Mouse (Mus musculus) mouse embryonic stem cell (cell line): ENCODE measurements around the gene Fxr2.

Source experiments
- in situ Hi-C, 2 experiments: fragments of 300-500 bp; cut with MboI; formaldehyde crosslinking; loops; 1 replicate in 1 of 2; 3 replicates in 1 of 2; pipeline ENCODE4 v1.14.3; 2019 to 2020; ENCODE audit warnings: low sequenced_read_pairs in 2 of 2, low pct_unique_long_range_greater_than_20kb in 1 of 2, mixed read lengths in 1 of 2; ENCODE audit not compliant: unreplicated experiment in 1 of 2

Fxr2 gene

DNA sequence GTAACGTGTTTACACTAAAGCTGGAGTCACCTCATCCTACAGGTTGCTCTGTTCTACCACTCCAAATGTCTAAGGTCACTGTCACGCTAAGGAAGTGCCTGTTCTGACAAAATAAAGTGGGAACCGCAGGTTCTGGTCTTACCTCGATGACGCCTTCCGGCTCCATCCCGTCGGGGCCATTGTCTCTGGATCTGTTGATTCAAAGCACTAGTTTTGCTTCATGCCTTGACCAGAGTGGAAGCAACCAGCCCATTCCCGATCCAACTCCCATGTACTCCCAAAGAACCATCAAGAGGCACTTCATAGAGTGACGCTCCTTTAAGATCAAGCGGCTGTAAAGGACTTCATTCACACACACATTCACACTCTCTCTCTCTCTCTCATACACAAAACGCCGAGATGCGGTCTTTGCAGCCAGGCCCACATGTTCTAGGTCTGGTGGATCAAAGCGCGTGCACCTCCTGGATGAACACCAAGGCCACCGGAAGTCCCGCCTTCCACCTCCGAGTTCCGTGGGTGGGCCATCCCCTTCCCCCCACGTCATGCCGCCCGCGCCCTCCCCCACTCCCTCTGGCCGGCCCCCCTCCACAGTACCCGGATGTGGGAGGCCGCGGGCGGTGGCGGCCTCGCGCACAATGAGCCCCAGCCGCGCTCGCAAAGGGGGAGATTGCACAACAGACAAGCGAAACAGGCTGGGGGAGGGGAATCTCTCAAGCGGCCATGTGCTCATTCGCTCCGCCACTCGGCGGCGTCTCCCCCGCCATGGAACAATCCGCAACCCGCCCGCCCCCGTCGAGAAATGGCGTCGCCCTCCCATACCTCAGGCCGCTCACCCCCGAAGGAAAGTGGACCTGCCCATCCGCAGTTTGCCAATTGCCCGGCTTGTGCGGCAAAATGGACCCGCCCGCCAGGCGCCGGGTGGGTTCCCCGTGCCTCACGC lies 38.3 kb downstream of the Fxr2 start:
- in situ Hi-C loops: no loop called here

DNA sequence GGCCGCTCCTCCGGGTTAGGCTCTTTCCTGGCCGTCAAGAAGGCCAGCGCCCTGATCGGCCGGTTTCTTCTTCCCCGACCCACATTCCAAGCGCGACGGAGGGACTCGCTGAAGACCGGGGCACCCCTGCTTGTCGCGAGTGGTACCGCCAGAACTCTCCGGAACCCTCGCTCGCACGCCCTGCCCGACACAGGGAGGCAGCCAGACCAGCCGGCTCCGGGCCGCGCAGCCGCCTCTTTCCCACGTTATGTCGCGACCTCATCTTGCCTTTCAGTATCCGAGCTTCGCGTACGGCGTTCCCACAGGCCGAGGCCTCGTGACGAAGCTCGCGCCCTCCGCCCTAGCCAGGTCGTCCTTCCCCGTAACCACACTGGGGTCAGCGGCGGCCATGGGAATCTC lies 38.9 kb downstream of the Fxr2 start:
- in situ Hi-C loops: no loop called here

DNA sequence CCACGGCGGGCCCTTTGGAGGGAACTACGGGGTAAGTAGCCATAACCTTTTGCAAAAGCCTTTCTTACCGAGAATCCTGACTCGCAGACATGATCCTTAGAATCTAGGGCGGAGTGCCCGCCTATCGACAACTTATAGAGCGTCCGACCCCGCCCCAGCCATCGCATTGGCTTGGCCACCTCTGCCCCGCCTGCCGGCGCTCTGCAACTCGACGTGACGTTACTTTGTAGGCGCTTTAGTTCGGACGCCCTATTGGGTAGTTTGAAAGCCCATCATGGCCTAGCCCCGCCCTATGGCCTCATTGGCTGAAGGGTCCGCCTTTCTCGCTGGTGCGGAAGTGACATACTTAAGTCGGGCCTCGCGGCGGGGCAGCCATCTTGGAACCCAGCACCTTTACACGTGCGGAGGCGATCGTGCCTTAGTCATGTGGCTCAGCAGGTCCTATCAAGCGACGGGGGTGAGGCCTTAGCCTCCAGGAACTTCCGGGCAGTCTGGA lies 39.5 kb downstream of the Fxr2 start, which contains the start of gene Eif4a1:
Eif4a1 (minus strand) TSS at position 213 of the 496 bp plus-strand sequence.
- in situ Hi-C loops: no loop called here

DNA sequence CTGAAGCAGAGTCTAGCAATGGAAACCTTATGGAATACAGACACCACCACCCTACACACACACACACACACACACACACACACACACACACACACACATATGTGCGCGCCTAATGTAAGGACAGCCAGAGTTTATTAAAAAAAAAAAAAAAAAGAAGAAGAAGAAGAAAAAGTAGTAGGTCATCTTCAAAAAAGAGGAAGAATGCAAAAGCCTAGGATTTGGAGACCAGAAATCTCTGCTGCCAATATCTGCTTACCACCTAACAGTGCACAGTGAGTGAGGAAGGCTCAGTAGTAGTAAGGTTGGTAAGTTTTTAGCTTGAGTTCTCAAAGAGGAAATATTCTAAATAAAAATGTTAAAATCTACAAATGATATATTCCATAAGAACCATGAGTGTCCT lies 46.4 kb downstream of the Fxr2 start:
- in situ Hi-C loops: no loop called here

DNA sequence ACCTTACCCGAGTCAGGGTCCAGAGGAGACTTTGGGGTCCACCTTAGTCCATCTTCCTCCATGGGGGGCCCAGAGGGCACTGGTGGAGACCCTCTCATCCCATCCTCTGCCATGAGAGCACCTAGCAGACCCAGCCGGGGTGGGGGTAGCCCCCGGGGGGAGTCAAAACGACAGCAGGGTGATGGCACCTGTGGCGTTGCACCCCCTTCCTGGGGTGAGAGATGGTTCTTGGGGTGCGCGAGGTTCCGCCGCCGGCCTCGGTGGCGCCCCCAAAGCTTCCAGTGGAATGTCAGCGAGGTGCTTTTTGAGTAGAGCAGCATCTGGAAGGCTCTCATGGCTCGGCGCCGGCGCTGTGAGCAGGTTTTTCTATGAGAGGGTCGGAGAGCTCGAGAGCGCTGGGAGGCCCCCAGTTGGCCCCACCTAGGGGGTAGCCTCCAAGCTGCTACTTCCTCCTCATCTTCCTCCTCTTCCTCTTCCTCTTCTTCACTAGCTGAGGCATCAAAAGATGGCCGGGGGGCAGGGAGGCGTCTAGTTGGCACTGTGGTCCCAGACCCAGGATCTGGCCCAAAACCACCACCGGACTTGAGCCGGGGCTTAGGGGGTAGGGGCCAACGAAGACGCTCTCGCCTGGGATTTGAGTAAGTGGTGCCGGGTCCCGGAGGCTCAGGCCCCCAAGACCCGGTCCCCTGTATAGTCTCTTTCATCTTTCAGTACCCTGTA lies 47.5 kb downstream of the Fxr2 start:
- in situ Hi-C loops: loop anchor here (5.0 kb wide), 1 partner anchor 37 kb away; no protein-coding TSS in a partner anchor

DNA sequence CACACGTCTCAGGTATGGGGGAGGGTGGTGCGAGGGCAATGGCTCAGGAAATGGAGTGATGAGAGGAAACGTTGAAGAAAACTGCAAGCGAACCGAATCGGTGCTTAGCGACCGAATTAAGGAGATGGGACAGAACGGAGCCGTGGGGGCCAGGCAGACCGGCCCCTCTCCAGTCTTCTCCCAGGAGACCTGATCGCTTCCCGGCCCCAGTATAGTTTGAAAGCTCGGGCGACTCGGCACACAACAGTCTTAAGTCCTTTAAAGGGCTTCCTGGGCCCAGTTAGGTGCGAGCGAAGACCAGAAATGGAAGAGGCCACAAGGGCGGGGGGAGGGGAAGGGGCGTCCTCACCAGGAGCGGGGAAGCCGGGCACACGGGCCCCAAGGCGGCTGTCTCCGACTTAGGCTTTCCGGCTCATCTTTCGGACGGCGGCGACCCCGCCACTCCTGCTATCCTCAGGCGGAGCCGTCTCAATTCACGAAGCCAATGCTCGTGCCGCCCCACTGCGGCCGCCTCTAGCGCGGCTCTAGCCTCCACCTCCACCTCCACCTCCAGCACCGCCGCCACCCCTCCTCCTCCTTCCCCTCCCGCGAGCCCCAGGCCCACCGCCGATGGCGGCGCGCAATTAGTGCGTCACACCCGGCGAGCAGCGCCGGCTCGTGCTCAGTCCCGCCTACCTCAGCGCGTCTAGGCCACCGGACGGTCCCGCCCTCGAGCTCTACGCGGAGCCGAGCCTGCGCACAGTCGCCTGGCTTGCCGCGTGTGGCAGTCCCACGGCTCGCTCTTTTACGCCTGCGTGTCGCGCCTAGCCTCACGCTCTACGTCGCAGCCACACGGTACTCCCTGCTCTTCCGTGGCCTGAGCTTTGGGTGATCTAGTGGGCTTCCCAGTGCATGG lies 48.8 kb downstream of the Fxr2 start, which contains the start of gene Senp3:
Senp3 (minus strand) TSS at position 771 of the 895 bp plus-strand sequence.
- in situ Hi-C loops: loop anchor here (5.0 kb wide), 1 partner anchor 36 kb away; no protein-coding TSS in a partner anchor

DNA sequence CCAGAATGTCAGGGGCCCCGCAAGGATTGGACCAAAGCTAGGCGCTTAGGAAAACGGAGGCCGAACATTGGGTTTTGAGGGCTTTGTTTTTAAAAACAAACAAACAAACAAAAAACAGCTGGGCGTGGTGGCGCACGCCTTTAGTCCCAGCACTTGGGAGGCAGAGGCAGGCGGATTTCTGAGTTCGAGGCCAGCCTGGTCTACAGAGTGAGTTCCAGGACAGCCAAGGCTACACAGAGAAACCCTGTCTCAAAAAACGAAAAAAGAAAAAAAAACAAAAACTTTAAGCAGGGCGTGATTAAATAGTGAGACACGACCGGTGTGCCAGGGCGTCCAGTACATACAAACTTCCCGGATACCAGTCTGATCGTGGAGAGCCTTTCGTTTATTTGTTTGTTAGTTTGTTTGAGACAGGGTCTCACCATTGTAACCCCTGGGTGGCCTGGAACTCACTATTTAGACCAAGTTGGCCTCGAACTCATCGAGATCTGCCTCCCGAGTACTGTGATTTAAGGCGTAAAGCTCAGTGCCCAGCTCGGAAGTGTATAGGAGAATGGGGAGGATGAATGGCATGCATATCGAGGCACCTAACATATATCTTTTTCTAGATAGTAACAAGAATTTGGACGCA lies 49.5 kb downstream of the Fxr2 start:
- in situ Hi-C loops: loop anchor here (5.0 kb wide), 1 partner anchor 35 kb away; no protein-coding TSS in a partner anchor

DNA sequence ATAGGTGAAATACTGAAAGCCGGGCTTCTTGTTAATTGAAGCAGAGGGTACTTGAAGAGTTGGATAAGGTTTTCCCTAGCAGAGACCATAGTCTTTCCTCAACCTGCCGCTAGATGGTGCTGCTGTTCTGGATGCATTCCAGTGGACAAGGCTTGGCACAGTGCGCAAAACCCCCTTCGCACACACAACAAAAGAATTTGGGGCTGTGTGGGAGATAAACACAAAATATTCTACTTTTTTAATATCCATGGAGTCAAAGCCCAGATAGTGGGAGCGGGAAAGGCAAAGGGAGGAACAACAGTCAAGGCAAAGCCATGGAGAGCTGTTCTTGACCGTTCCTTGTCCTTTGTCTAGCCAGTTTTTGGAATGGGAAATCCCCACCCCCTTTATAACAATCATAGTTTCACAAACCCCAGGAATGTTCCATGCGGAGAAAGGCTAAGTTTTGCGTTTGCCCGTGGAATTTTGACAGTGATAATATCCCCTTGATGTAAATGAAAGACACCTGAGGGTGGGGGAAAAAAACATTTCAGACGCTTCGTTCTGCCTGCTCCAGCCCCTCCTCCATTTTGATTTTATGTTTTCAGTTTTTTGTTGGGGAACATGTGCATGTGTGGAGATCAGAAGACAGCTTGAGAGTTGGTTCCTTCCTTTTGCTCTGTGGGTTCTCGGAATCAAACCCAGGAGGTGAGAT lies 50.2 kb downstream of the Fxr2 start:
- in situ Hi-C loops: loop anchor here (5.0 kb wide), 1 partner anchor 34 kb away; no protein-coding TSS in a partner anchor

DNA sequence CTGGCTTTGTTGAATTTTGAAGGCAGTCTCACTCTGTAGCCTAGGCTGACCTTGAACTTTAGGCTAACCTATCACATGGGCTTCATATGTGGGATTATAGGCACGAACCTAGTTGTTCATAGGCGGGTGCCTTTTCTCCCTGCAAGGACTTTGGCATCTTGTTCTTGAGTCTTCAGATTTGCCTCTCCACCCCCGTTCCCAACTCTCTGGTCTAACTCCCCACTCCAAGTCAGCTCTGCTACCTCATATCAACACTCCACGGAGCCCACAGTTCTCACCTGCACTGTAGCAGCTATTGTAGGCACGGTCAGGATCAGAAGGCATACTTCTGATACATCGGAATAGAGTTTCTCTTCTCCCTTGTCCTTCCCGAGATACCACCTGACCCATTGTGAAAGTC lies 50.8 kb downstream of the Fxr2 start:
- in situ Hi-C loops: loop anchor here (5.0 kb wide), 1 partner anchor 34 kb away; no protein-coding TSS in a partner anchor

DNA sequence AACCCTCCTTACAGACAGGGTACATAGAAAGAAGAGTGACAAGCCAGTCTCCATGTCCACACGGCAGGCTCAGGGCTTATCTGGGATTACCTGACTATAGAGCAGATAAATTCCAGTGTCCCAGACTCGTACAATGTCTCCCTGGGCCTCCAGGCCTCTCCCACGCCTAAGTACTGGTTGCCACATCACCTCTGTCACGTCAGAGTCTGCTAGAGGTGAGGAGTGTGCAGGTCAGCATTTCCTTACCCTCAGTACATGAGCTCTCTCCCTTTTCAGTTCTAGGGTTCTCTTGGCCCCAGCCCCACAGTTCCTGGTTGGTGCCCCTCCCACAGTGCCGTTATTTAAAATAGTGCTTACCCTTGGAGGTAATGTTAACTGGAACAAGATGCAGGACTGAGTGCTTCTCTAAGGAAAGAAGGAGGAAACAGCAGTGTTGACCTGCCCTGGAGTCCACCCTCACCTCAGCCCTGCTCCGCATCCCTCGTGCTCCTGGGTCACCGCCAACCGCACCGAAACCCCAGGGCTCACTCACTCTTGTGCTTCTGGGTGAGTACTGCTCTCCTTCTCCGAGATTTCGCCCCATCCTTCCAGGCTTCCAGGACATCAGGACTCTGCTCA lies 51.4 kb downstream of the Fxr2 start:
- in situ Hi-C loops: loop anchor here (5.0 kb wide), 1 partner anchor 33 kb away; no protein-coding TSS in a partner anchor

DNA sequence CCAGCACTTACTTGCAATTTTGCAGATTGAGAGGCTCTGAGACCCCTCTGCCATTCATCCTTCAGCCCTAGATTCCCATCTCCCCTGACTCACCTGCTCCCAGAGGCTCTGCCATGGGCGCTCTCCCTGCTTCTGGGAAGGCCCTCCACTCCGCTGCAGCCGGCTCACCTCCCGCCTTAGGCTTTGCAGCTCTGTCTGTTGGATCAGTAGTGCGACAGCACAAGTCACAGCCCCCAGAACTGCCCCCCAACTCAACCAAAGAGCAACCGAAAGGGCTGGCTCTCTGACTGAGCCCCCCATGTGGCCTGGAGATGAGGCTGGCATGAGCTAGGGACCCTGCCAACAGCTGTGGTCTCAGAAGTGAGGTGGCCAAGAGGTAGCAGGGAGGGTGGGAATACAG lies 52.1 kb downstream of the Fxr2 start:
- in situ Hi-C loops: loop anchor here (5.0 kb wide), 1 partner anchor 32 kb away; no protein-coding TSS in a partner anchor

DNA sequence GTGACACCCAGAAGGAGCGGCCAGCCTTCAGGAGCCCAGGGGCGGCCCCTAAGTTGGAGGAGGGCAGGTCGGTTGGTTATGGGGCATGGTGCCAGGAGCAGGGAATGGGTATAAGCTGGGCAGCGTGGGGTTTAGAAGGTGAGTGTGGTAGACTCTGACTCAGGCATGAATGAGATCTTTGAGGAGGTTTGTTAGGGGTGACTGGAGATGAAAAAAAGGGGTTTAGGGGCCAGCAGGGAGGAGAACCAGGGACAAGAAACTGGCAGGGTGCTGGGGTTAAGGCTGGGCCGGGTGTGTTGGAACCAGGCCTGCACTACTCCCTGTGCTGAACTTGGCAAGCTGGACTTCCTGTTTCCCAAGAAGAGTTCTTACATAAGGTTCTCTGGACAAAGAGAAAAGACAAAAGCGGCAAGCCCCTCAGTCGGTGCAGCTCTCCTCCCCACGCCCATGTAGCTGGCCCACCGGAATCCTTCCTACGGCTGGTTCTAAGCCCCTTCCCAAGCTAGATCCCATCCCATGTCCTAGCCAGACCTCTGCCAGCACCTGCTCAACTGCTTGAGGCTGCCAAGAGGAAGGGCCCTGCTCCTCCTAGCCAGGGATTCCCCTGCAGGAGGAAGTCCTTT lies 52.8 kb downstream of the Fxr2 start, which contains the start of gene Tnfsf13:
Tnfsf13 (minus strand) TSS at position 259 of the 623 bp plus-strand sequence.
- in situ Hi-C loops: no loop called here

DNA sequence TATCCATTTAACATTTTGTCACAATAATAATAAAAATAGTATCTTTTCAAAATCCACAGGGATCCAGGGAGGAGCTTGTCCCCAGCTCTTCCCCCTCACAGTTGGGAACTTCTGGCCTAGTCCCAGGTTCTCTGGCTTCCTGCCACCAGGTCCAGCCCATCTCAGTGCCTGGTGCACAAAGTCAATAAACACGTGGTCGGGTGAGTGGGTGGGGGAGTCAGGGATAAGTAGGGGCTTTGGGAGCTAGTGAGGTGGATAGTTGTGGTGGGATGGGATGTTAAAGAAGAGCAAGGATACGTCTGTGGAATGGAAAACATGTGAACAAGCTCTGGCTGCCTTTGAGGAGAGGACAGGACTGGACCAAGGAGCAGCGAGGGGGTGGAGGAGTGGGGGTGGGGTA lies 53.6 kb downstream of the Fxr2 start:
- in situ Hi-C loops: no loop called here

DNA sequence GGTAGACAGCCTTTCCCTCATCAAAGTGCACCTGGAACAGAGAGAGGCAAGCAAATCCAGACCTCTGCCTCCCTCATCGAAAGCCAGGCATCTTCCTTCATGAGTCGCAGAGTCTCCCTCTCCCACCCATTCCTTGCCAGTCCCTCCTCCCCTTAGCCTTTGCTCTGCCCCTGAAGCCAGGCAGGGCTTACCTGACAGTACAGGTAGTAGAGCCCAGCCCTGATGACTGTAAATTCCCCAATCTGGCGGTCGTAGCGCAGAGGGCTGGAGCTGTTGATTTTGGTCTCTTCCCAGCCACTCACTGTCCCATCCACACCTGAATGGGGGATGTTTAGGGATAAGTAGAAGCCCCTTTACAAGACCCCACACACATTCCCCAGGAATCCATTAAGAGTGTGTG lies 54.3 kb downstream of the Fxr2 start:
- in situ Hi-C loops: no loop called here

DNA sequence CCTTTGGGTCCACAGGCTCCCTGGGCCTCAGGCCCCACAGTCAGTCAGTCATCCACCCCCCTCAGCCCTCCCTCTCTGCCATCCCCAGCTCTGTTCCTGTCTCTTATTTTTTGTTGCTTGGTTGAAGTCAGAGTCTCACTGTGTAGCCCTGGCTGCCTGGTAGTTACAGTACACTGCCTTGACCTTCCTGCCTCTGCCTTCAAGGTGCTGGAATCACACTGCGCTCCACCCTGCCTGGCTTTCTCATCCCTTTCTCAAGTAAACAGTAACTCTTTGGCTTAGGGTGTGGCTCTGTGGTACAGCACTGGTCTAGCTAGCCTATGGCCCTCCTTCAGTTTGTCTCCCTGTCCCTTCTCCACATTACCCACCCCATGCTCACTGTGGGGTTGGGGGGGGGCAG lies 57.1 kb downstream of the Fxr2 start:
- in situ Hi-C loops: no loop called here

DNA sequence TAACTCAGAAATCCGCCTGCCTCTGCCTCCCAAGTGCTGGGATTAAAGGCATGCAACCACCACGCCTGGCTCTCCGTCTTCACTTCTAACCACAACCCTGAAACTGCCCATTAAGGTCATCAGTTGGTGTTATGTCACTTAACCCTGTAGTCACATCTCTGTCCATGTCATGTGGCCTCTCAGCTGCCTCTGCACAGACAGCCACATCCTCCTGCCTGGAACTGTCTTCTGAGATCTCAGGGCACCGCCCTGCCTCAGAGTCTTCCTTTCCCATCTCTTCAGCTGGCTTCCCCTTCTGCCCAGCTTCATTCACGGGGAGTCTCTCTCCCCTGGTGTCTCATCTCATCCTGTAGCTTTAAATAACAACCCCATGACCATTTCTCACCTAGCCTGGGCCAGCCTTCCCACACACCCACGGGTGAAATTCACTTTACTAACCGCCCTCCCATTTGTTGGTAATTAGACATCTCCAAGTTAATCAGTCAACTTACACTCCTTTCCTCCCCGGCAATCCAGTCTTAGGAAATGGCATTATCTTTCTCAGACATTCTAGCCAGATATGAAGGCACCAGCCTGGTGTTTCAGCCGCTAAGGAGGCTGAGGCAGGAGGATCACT lies 59.5 kb downstream of the Fxr2 start:
- in situ Hi-C loops: no loop called here
